Mouse (Mus musculus): ENCODE results near the gene Rasal1.

DNA sequence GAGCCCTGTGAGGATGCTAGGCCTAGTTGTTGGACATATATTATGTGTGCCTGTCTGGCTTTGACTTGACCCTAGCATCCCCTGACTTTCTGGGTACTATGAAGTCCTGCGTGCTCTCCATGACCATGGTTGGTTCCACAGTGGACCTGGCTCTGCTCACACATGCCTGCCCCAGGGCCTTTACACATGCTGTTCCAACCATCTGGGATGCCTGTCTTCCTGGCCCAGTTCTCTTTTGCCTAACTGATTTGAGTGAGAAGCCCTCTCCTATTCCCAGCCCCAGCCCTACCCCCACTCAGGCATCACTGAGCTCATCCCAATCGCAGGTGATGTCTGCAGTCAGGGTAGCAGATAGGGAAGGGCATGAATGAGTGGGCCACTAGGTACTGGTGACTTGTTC lies 5.3 kb downstream of the Rasal1 start:
- no peak for TF ChIP-seq POLR2A (IDR thresholded peaks at IDR 0.05; ENCODE audit: insufficient read depth, low read length)
- TF ChIP-seq EP300 (IDR thresholded peaks at IDR 0.05; ENCODE audit: insufficient read depth, low read depth, low read length): no peak

Measured in ES-Bruce4 (cell line).